Mouse (Mus musculus): ENCODE measurements at regions not wholly inside any gene's neighbourhood (a gene's known extent, or its start where the extent isn't known, plus 50 kb on each side); places are given as distances from the start of the nearest gene placed in this dataset.

- ATAC-seq (ENCODE audit: low read depth) (no peak), DNase-seq (ENCODE audit: low spot score) (no peak)
- Histone ChIP-seq H3K27ac (replicated peaks; ENCODE audit: low read depth, low read length) (no peak overlapping the region), H3K27me3 (replicated peaks; ENCODE audit: control insufficient read depth, insufficient read depth, low read length) (no peaks in the 10 kb centered on the region), H3K4me1 (ENCODE audit: control insufficient read depth, insufficient read depth, low read length) (no peaks in the 10 kb centered on the region), H3K36me3 (ENCODE audit: control insufficient read depth, insufficient read depth, low read length) (no peaks in the 10 kb centered on the region), H3K9me3 (ENCODE audit: control insufficient read depth, low read length) (no peaks in the 10 kb centered on the region), H3K9ac (ENCODE audit: low read depth, low read length) (no peak overlapping the region), H3K4me3 (ENCODE audit: low read depth, low read length) (no peak overlapping the region), H3K4me2 (ENCODE audit: low read depth, low read length) (no peak overlapping the region)
These were observed 791.4 kb upstream of the Nectin3 start for GRCm38 (mm10) chr16:47289730-47290129.

DNA sequence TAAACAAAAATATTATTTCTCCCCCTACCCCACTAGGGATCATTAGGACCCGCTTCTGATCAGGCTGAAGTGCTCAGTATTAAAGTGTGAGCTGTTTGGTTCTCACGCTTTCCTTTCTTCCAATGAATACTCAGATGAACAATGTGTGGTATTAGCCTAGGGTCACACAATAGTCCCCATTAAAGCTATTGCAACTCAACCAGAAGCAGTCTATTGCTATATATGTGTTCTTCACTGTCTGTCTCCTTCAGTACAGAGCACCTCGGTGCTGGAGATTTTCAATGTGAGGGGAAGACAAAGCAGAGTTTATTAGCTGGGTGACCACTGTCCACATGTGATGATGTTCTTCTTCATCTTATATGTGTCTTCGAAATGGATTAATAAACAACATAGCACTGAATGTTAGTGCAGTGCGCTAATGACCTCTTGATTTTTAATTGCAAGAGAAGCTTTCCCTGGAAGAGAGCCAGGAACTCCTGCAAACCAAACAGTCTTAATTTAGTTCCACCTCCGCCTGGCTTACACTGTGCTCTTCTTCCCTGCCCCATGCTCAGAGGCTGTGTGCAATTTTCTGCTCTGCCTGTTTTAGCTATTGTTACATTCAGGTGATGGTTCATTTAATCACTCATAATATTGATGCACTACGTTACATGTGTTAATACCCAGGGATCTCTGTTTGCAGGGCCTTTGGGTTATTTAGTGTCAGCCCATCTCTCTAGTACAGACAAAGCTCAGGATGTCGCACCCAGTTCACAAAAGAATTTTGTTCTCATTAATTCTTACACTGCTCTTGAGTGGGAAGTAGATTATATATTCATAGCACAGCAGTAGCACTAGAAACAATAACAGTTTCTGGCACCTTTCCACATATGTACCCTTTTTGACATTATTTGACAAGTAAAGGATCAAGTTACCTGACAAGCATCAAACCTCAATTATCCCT is 768.7 kb upstream of the Nectin3 start:
- Histone ChIP-seq H3K4me2 (ENCODE audit: low read depth, low read length) (no peak overlapping the region), H3K4me1 (ENCODE audit: control insufficient read depth, insufficient read depth, low read length) (no peaks in the 10 kb centered on the region), H3K27me3 (replicated peaks; ENCODE audit: control insufficient read depth, insufficient read depth, low read length) (no peaks in the 10 kb centered on the region), H3K9ac (ENCODE audit: low read depth, low read length) (no peak overlapping the region), H3K9me3 (ENCODE audit: control insufficient read depth, low read length) (no peaks in the 10 kb centered on the region), H3K36me3 (ENCODE audit: control insufficient read depth, insufficient read depth, low read length) (no peaks in the 10 kb centered on the region), H3K4me3 (ENCODE audit: low read depth, low read length) (no peak overlapping the region), H3K27ac (replicated peaks; ENCODE audit: low read depth, low read length) (no peak overlapping the region)
- DNase-seq (ENCODE audit: low spot score) (peak; percentile 4), ATAC-seq (ENCODE audit: low read depth) (no peak)
- WGBS, result 76% methylated on average over 8 of the region's 8 CpGs

All from embryonic facial prominence, embryonic 14.5 days (tissue).